Mouse (Mus musculus) hindbrain, postnatal 0 days (tissue): Measurements from ENCODE around the gene Bcas1. TPM values are rescaled to one million over a fixed set of nuclear protein-coding genes. Genes with fewer than 3 reads are reported as not detected.
A peak's percentile ranks its signal among the peaks of the same experiment; 100 is the strongest.
"Not testable (repeated sequence)": the region's sequence is repeated elsewhere in the genome, so short reads cannot be mapped to it uniquely, and the experiment has no call there.

ENCODE experiments used
- ATAC-seq: fragments of 200-750 bp; cut with Nextera tagmentation; 2 replicates; pipeline ENCODE4 v1.8.0; 2017; ENCODE audit warnings: mild to moderate bottlenecking, moderate TSS enrichment, moderate library complexity
- DNase-seq: peaks from one replicate; pipeline ENCODE4 v3.0.0-alpha.2; 2015; ENCODE audit warnings: low spot score
- H3K27ac ChIP-seq: fragments of 300-500 bp; sonication (generic); 2 replicates; pipeline ENCODE4 v1.5.1; 2014; ENCODE audit warnings: mild to moderate bottlenecking
- H3K27me3 ChIP-seq: fragments of 300-500 bp; sonication (generic); 2 replicates; pipeline ENCODE4 v1.6.1; 2014; ENCODE audit warnings: low read length, mixed read lengths; ENCODE audit not compliant: insufficient read depth
- H3K36me3 ChIP-seq: fragments of 300-500 bp; sonication (generic); 2 replicates; pipeline ENCODE4 v1.6.1; 2014; ENCODE audit warnings: low read length, mixed read lengths; ENCODE audit not compliant: insufficient read depth
- H3K4me1 ChIP-seq: fragments of 300-500 bp; sonication (generic); 2 replicates; pipeline ENCODE4 v1.6.1; 2014; ENCODE audit warnings: antibody characterized with exemption, low read length, mixed read lengths; ENCODE audit not compliant: insufficient read depth
- H3K4me2 ChIP-seq: fragments of 300-500 bp; sonication (generic); 2 replicates; pipeline ENCODE4 v1.6.1; 2014; ENCODE audit warnings: low read depth, mild to moderate bottlenecking, low read length, moderate library complexity, mixed read lengths
- H3K4me3 ChIP-seq: fragments of 300-500 bp; sonication (generic); 2 replicates; pipeline ENCODE4 v1.5.1; 2014; ENCODE audit warnings: low read length
- H3K9ac ChIP-seq: fragments of 300-500 bp; sonication (generic); replicated peaks from 2 replicates; pipeline ENCODE4 v1.6.1; 2014; ENCODE audit warnings: mild to moderate bottlenecking, low read length, moderate library complexity, mixed read lengths
- H3K9me3 ChIP-seq: fragments of 300-500 bp; sonication (generic); 2 replicates; pipeline ENCODE4 v1.6.1; 2016; ENCODE audit warnings: low read length, mixed read lengths
- CTCF ChIP-seq: IDR thresholded peaks from 2 replicates; pipeline ENCODE4 v1.5.1; 2016; ENCODE audit warnings: antibody characterized with exemption, control low read depth, low read depth
- whole genome bisulfite sequencing: fragments of 180-500 bp; shearing (Covaris S2); extraction: QIAGEN DNeasy Blood & Tissue Kit; methylation state at CpG from one replicate; pipeline ENCODE4 v1.1.7; 2014; 5-methylcytosine and 5-hydroxymethylcytosine counted together
- polyA plus RNA-seq: library from polyadenylated mRNA; unstranded; fragments of >200 nt; fragmentation: Nextera tagmentation; extraction: Ambion mirVana; gene quantifications from 2 replicates; pipeline ENCODE4 v1.2.1, GENCODE M21; 2015
- total RNA-seq: library from RNA; depleted of rRNA; stranded (reverse); fragments of >200 nt; gene quantifications from 2 replicates; pipeline ENCODE4 v1.2.3, GENCODE M21; 2014

Gene Bcas1
- total and polyA plus RNA-seq, 2 experiments from 2014 or later: 22.6 to 34.6 TPM

DNA sequence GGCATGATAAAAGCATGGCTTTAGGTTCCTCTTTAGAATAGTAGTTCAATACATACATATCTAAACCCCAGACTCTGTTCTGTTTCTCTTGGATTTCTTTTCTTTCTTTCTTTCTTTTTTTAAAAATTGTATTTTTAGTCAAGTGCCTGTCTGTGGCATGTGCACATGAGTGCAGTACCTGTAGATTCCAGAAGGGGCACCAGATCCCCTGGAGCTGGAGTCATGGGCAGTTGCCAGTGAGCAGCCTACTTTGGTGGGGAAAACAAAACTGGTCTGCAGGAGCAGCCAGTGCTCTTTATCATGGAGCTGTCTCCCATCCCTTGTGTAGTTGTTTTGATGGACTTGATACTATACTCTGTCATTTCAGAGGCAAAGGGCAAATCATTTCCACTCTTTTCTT lies 40.4 kb upstream of the Bcas1 start:
- H3K36me3 ChIP-seq: no peaks in the 10 kb centered on the region
- DNase-seq: peak; percentile 24
- H3K4me2 ChIP-seq: no peak overlapping the region

DNA sequence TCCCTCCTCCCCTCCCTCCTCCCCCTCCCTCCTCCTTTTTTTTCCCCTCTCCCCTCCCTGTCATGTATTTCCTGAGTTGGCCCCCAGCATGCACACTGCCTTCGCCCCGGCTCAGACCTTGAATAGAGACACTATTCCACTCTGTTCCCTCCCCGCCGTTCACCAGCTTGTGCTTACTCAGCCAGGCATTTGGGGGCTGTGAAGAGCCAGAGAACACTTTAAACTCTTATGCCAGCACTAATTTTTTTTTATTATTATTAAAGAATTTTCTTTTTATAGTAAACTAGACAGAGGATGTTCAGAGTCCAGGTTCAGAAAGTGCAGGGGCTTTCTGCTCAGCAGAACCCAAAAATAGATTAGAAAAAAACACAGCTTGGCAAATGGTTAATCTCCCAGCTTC lies 37.2 kb upstream of the Bcas1 start:
- Histone ChIP-seq H3K4me1 (no peaks in the 10 kb centered on the region), H3K4me3 (no peak overlapping the region), H3K27me3 (no peaks in the 10 kb centered on the region), H3K27ac (no peak overlapping the region), H3K4me2 (no peak overlapping the region), H3K9ac (no peak overlapping the region), H3K36me3 (no peaks in the 10 kb centered on the region), H3K9me3 (no peaks in the 10 kb centered on the region)
- no peak for DNase-seq
- no peak for TF ChIP-seq CTCF
- ATAC-seq: no peak
- 35% methylated on average over 4 of the region's 4 CpGs for WGBS

More for the DNA sequence above, 40.4 kb upstream of the Bcas1 start:
- Histone ChIP-seq H3K9ac (no peak overlapping the region), H3K27ac (no peak overlapping the region), H3K9me3 (no peaks in the 10 kb centered on the region), H3K27me3 (no peaks in the 10 kb centered on the region), H3K4me3 (no peak overlapping the region), H3K4me1 (no peaks in the 10 kb centered on the region)
- ATAC-seq: no peak
- peak; percentile 44 for TF ChIP-seq CTCF

DNA sequence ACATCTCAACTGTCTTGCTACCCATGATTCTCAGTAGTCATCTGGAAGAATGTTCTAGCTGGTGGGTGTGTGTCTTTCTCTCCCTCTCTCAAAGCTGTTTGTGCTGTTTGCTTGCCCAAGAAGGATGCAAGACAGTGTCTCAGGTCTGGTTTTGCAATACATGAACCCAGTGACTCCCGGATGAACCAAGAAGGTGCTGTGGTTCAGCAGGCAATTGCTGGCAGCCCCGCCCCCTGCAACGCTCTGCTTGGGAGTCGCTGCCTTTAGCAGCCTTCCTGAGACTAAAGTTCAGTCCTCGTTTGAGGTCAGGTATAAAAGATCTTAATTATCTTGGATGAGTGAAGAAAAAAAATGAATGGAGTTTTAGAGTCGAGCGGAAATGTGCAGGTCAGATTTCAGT lies 34.0 kb upstream of the Bcas1 start:
- DNase-seq (no peak), ATAC-seq (no peak)
- Histone ChIP-seq H3K4me2 (no peak overlapping the region), H3K27me3 (no peaks in the 10 kb centered on the region), H3K36me3 (no peaks in the 10 kb centered on the region), H3K27ac (no peak overlapping the region), H3K4me3 (no peak overlapping the region), H3K9me3 (no peaks in the 10 kb centered on the region), H3K9ac (no peak overlapping the region), H3K4me1 (no peaks in the 10 kb centered on the region)
- 69% methylated on average over 7 of the region's 7 CpGs for WGBS
- no peak for TF ChIP-seq CTCF

DNA sequence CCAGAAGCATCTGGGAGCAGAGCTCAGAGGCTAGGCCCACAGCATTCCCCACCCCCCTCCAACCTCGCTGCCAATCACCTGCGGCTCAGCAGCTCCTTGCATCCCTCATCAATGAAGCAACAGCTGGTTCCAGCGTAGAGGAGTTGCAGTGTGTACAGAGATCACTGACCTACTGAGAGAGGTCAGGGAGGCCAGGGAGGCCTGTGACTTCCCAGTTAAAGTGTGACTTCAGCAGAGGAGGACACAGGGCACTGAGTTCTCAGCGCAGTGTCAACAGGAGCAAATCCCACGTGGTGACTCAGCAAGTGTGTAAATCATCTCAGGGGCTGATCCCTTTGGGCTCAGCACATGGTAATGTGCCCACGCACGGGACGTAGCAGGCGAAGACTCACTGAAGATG lies 32.2 kb upstream of the Bcas1 start:
- no peaks in the 10 kb centered on the region for H3K9me3 ChIP-seq
- no peaks in the 10 kb centered on the region for H3K36me3 ChIP-seq
- H3K4me1 ChIP-seq: no peaks in the 10 kb centered on the region
- no peaks in the 10 kb centered on the region for H3K27me3 ChIP-seq
- DNase-seq: no peak
- 26% methylated on average over 9 of the region's 9 CpGs for WGBS
- H3K4me3 ChIP-seq: no peak overlapping the region
- no peak overlapping the region for H3K9ac ChIP-seq
- H3K27ac ChIP-seq: no peak overlapping the region
- ATAC-seq: no peak
- no peak for TF ChIP-seq CTCF
- no peak overlapping the region for H3K4me2 ChIP-seq

GRCm38 (mm10) chr2:170459183-170459582 lies 31.5 kb upstream of the Bcas1 start:
- 80% methylated on average over 10 of the region's 10 CpGs for WGBS

GRCm38 (mm10) chr2:170453809-170454208 lies 26.2 kb upstream of the Bcas1 start:
- H3K4me2 ChIP-seq, H3K4me1 ChIP-seq, H3K27ac ChIP-seq, DNase-seq, H3K4me3 ChIP-seq, H3K27me3 ChIP-seq, H3K36me3 ChIP-seq, ATAC-seq, H3K9ac ChIP-seq, H3K9me3 ChIP-seq: not testable (repeated sequence)
- WGBS: 60% methylated on average over 3 of the region's 4 CpGs

More at GRCm38 (mm10) chr2:170459183-170459582, 31.5 kb upstream of the Bcas1 start:
- Histone ChIP-seq H3K4me2 (no peak overlapping the region), H3K36me3 (no peaks in the 10 kb centered on the region), H3K9ac (no peak overlapping the region), H3K27me3 (no peaks in the 10 kb centered on the region), H3K4me1 (no peaks in the 10 kb centered on the region), H3K4me3 (no peak overlapping the region), H3K27ac (no peak overlapping the region), H3K9me3 (no peaks in the 10 kb centered on the region)
- DNase-seq (no peak), ATAC-seq (no peak)
- no peak for TF ChIP-seq CTCF

DNA sequence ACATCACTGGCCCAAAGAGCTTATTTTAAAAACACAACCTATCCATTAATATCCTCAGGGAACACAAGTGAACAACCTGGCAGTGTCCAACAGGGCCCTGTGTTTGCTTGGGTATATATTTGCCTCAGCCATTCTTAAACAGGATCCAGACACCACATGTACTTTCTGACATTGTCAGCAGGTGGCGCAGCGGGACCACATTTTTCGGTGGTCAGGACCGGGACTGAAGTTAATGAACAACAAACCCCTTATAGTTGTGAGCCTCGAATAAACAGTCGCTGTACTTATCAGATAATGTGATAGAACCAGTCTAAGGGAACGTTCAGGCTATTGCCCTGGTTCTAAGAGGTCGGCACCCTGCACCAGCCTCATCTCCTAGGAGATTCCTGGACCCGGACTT lies 23.3 kb upstream of the Bcas1 start:
- Histone ChIP-seq H3K36me3 (no peaks in the 10 kb centered on the region), H3K4me3 (no peak overlapping the region), H3K9me3 (no peaks in the 10 kb centered on the region), H3K9ac (no peak overlapping the region), H3K27ac (no peak overlapping the region), H3K27me3 (no peaks in the 10 kb centered on the region), H3K4me1 (no peaks in the 10 kb centered on the region), H3K4me2 (0 out of 2 replicates have a peak overlapping the region, but pooled peaks have one; percentile 29)
- no peak for ATAC-seq
- WGBS: 5% methylated on average over 9 of the region's 9 CpGs
- DNase-seq: peak; percentile 84
- TF ChIP-seq CTCF: peak; percentile 83
